Mouse (Mus musculus): ENCODE data around the gene H2afy2. TPM values are rescaled to one million over a fixed set of nuclear protein-coding genes. Genes with fewer than 3 reads are reported as not detected.
A peak's percentile ranks its signal among the peaks of the same experiment; 100 is the strongest.

The H2afy2 gene
- polyA plus RNA-seq, 1 experiment from 2014 or later, result 23.1 TPM

DNA sequence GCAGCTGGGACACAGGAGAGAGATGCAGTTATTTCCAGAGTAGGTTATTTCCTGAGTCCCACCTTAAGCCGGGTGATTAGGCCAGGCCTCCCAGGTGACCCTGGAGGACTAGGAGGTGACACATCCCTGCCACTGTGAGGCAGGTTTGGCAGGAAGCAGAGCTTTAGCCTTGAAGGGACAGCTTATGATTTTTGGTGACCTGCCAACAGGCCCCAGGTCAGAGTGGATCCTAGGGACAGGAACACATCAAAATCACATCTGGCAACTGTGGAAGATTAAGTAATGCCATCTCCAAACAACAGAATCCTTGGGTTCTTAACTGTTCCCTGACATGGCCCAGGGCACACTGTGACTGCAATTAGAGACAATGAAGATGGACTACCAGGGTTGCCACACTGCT, 42.6 kb downstream of the H2afy2 start:
- Histone ChIP-seq H3K4me1 (replicated peaks; ENCODE audit: control insufficient read depth, insufficient read depth, low read length) (no peaks in the 10 kb centered on the region), H3K9ac (ENCODE audit: low read depth, low read length) (no peak overlapping the region), H3K9me3 (ENCODE audit: control insufficient read depth) (no peaks in the 10 kb centered on the region), H3K4me2 (replicated peaks; ENCODE audit: low read depth) (no peak overlapping the region), H3K36me3 (ENCODE audit: control insufficient read depth, insufficient read depth) (peaks cover 39% of the 10 kb centered on the region; the same call in 1 of the 2 replicates), H3K27me3 (replicated peaks; ENCODE audit: control insufficient read depth, insufficient read depth, low read length) (no peaks in the 10 kb centered on the region), H3K4me3 (ENCODE audit: low read depth, low read length) (no peak overlapping the region), H3K27ac (ENCODE audit: low read depth, low read length) (no peak overlapping the region)
- no peak for TF ChIP-seq CTCF (IDR thresholded peaks at IDR 0.05; ENCODE audit: low read depth)
- 89% methylated on average over 1 of the region's 1 CpGs for WGBS
- no peak for ATAC-seq

DNA sequence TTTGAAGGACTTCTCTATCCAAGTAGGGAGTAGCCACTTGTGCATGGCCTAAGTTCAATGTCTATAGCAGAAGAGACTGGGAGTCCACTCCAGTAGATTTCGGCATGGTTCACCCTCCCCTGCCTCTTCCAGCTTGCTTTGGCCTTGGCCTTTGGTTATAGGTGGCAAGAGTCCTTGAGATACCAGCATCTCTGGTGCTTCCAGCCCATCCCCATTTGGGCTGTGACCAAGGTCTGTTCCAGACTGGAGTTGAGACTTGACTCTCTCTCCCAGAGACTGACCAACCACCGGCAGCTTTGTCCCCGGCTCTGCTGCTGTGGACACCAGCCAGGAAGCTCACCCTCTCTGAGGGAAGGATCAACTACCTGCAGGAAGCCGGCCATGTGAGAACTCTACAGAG, 45.8 kb downstream of the H2afy2 start:
- Histone ChIP-seq H3K27ac (ENCODE audit: low read depth, low read length) (no peak overlapping the region), H3K4me2 (replicated peaks; ENCODE audit: low read depth) (no peak overlapping the region), H3K27me3 (replicated peaks; ENCODE audit: control insufficient read depth, insufficient read depth, low read length) (no peaks in the 10 kb centered on the region), H3K4me3 (ENCODE audit: low read depth, low read length) (no peak overlapping the region), H3K36me3 (ENCODE audit: control insufficient read depth, insufficient read depth) (peaks cover 28% of the 10 kb centered on the region; the same call in 1 of the 2 replicates), H3K9ac (ENCODE audit: low read depth, low read length) (no peak overlapping the region), H3K4me1 (replicated peaks; ENCODE audit: control insufficient read depth, insufficient read depth, low read length) (no peaks in the 10 kb centered on the region), H3K9me3 (ENCODE audit: control insufficient read depth) (no peaks in the 10 kb centered on the region)
- 92% methylated on average over 4 of the region's 4 CpGs for WGBS
- no peak for TF ChIP-seq CTCF (IDR thresholded peaks at IDR 0.05; ENCODE audit: low read depth)
- no peak for ATAC-seq

DNA sequence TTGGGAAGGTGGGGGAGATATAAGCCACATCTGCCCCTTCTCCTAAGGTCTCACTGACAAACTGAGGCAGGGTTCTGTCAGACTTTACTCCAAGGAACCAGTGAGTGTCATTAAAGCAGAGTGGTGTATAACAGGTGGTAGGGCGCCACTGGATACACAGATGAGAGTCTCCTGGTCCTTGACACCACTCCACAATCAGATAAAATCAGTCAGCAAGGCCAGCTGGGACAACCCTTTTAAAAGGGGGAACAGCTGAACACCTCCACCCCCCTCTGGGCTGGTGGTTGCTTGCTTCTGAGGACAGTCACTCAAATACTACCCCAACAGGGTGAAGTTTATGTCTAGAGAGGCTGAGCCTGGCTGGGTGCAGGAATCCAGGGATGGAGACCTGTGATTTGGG, 46.4 kb downstream of the H2afy2 start:
- H3K9me3 ChIP-seq (ENCODE audit: control insufficient read depth), result no peaks in the 10 kb centered on the region
- ATAC-seq, result no peak
- WGBS, result 87% methylated on average over 1 of the region's 1 CpGs
- peaks cover 27% of the 10 kb centered on the region; the same call in 1 of the 2 replicates for H3K36me3 ChIP-seq (ENCODE audit: control insufficient read depth, insufficient read depth)
- no peak overlapping the region for H3K4me2 ChIP-seq (replicated peaks; ENCODE audit: low read depth)
- H3K9ac ChIP-seq (ENCODE audit: low read depth, low read length), result no peak overlapping the region
- no peaks in the 10 kb centered on the region for H3K4me1 ChIP-seq (replicated peaks; ENCODE audit: control insufficient read depth, insufficient read depth, low read length)
- H3K4me3 ChIP-seq (ENCODE audit: low read depth, low read length), result no peak overlapping the region
- no peak overlapping the region; the same call in 1 of the 2 replicates for H3K27ac ChIP-seq (ENCODE audit: low read depth, low read length)
- no peak for TF ChIP-seq CTCF (IDR thresholded peaks at IDR 0.05; ENCODE audit: low read depth)
- H3K27me3 ChIP-seq (replicated peaks; ENCODE audit: control insufficient read depth, insufficient read depth, low read length), result no peaks in the 10 kb centered on the region

DNA sequence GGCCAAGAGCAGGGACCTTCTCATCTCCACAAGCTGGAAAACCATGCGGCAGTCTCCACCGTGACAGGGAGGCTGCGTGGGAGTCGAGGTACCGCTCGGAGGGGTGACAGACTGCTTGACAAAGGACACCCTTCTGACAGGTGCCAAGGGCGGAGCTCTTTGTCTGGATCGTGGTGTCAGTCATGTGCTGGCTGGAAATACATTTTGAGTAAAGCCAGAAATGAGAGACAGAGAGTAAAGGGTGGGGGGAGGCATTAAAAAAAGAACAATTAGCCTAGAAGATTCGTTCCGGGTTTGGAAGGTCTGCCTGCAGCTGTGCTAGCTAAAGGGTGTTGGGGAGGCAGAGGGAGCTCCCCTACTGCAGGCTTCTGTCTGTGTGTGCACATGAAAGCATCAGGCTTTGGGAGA, 47.3 kb downstream of the H2afy2 start:
- no peak for TF ChIP-seq CTCF (IDR thresholded peaks at IDR 0.05; ENCODE audit: low read depth)
- H3K4me2 ChIP-seq (replicated peaks; ENCODE audit: low read depth), result no peak overlapping the region
- H3K9ac ChIP-seq (ENCODE audit: low read depth, low read length), result no peak overlapping the region
- H3K27ac ChIP-seq (ENCODE audit: low read depth, low read length), result no peak overlapping the region
- no peak overlapping the region for H3K4me3 ChIP-seq (ENCODE audit: low read depth, low read length)
- 70% methylated on average over 10 of the region's 10 CpGs for WGBS
- no peaks in the 10 kb centered on the region for H3K27me3 ChIP-seq (replicated peaks; ENCODE audit: control insufficient read depth, insufficient read depth, low read length)
- ATAC-seq, result no peak
- no peaks in the 10 kb centered on the region for H3K4me1 ChIP-seq (replicated peaks; ENCODE audit: control insufficient read depth, insufficient read depth, low read length)
- H3K9me3 ChIP-seq (ENCODE audit: control insufficient read depth), result no peaks in the 10 kb centered on the region
- H3K36me3 ChIP-seq (ENCODE audit: control insufficient read depth, insufficient read depth), result peaks cover 22% of the 10 kb centered on the region; the same call in 1 of the 2 replicates

DNA sequence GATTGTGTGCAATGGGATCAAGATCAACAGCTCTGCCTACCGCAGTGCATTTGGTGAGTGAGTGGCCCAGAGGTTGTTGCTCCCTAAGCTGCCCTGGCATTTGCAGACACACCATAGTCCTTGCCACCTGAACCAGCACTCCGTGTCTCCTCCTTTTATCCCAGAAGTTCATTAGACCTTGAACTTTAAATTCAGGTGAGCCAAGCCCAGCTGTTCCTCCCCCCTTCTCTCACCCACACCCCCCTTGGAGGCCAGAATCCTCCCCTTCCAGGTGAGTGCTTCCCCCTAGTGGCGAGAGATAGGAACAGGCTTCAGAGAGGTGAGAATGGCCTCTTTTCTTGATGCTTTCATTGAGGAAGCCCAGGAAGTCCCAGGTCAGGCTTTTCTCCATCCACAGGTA, 49.6 kb downstream of the H2afy2 start:
- Histone ChIP-seq H3K4me2 (replicated peaks; ENCODE audit: low read depth) (no peak overlapping the region), H3K36me3 (ENCODE audit: control insufficient read depth, insufficient read depth) (peaks cover 21% of the 10 kb centered on the region; the same call in 1 of the 2 replicates), H3K4me1 (replicated peaks; ENCODE audit: control insufficient read depth, insufficient read depth, low read length) (no peaks in the 10 kb centered on the region), H3K27ac (ENCODE audit: low read depth, low read length) (no peak overlapping the region), H3K9ac (ENCODE audit: low read depth, low read length) (no peak overlapping the region), H3K27me3 (replicated peaks; ENCODE audit: control insufficient read depth, insufficient read depth, low read length) (no peaks in the 10 kb centered on the region), H3K9me3 (ENCODE audit: control insufficient read depth) (no peaks in the 10 kb centered on the region), H3K4me3 (ENCODE audit: low read depth, low read length) (no peak overlapping the region)
- ATAC-seq, result peak; percentile 76
- WGBS, result 23% methylated on average over 3 of the region's 3 CpGs
- TF ChIP-seq CTCF (IDR thresholded peaks at IDR 0.05; ENCODE audit: low read depth), result peak; percentile 93

DNA sequence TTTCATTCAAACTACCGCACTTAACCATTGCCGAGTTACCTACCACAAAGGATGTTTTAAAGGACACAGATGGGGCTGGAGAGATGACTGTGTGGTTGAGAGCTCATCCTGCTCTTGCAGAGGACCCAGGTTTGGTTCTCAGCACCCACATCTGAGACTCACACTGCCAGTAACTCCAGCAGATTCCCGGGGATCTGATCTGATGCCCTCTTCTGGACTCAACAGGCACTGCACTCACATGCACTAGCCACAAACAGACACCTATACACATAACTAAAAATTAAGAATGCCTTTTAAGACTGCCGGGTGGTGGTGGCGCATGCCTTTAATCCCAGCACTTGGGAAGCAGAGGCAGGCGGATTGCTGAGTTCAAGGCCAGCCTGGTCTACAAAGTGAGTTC, 53.8 kb downstream of the H2afy2 start:
- Histone ChIP-seq H3K36me3 (ENCODE audit: control insufficient read depth, insufficient read depth) (peaks cover 28% of the 10 kb centered on the region; the same call in 1 of the 2 replicates), H3K9me3 (ENCODE audit: control insufficient read depth) (no peaks in the 10 kb centered on the region), H3K27me3 (replicated peaks; ENCODE audit: control insufficient read depth, insufficient read depth, low read length) (no peaks in the 10 kb centered on the region), H3K4me3 (ENCODE audit: low read depth, low read length) (no peak overlapping the region), H3K27ac (ENCODE audit: low read depth, low read length) (no peak overlapping the region), H3K4me2 (replicated peaks; ENCODE audit: low read depth) (no peak overlapping the region), H3K4me1 (replicated peaks; ENCODE audit: control insufficient read depth, insufficient read depth, low read length) (no peaks in the 10 kb centered on the region), H3K9ac (ENCODE audit: low read depth, low read length) (no peak overlapping the region)
- TF ChIP-seq CTCF (IDR thresholded peaks at IDR 0.05; ENCODE audit: low read depth), result no peak
- no peak for ATAC-seq
- 97% methylated on average over 6 of the region's 6 CpGs for WGBS

DNA sequence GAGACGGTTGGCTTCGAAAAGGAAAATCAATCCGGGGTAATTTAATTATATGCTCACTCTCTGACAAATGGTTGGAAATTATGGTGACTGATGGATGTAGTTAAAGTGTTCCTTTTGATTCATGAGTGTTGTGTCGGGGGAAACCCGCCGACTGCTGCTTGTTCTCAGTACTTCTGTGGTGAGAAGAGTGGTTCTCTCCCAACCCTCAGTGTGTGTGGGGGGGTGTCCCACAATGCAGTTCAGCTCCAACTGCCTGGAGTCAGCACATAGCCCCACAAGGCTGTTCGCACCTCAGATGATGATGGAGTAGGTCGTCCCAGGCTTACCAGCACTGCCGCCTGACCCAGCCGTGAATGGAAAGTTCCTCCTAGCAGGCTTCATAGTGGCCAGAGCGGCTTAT, 54.8 kb downstream of the H2afy2 start:
- ATAC-seq, result no peak

More for the DNA sequence above, 54.8 kb downstream of the H2afy2 start:
- no peaks in the 10 kb centered on the region for H3K4me1 ChIP-seq (replicated peaks; ENCODE audit: control insufficient read depth, insufficient read depth, low read length)
- TF ChIP-seq CTCF (IDR thresholded peaks at IDR 0.05; ENCODE audit: low read depth), result no peak
- H3K9me3 ChIP-seq (ENCODE audit: control insufficient read depth), result no peaks in the 10 kb centered on the region
- H3K36me3 ChIP-seq (ENCODE audit: control insufficient read depth, insufficient read depth), result peaks cover 28% of the 10 kb centered on the region; the same call in 1 of the 2 replicates
- no peak overlapping the region for H3K4me3 ChIP-seq (ENCODE audit: low read depth, low read length)
- no peak overlapping the region for H3K9ac ChIP-seq (ENCODE audit: low read depth, low read length)
- WGBS, result 74% methylated on average over 11 of the region's 11 CpGs
- H3K27me3 ChIP-seq (replicated peaks; ENCODE audit: control insufficient read depth, insufficient read depth, low read length), result no peaks in the 10 kb centered on the region
- H3K4me2 ChIP-seq (replicated peaks; ENCODE audit: low read depth), result no peak overlapping the region
- no peak overlapping the region for H3K27ac ChIP-seq (ENCODE audit: low read depth, low read length)

All from intestine, postnatal 0 days (tissue).